Mouse (Mus musculus) lung, postnatal 36 days (tissue): ENCODE results near the gene Gm10643.

Experiments used
- DNase-seq: peaks from one replicate; pipeline ENCODE4 v3.0.0; 2022; ENCODE audit warnings: mixed read lengths

Gm10643 gene

DNA sequence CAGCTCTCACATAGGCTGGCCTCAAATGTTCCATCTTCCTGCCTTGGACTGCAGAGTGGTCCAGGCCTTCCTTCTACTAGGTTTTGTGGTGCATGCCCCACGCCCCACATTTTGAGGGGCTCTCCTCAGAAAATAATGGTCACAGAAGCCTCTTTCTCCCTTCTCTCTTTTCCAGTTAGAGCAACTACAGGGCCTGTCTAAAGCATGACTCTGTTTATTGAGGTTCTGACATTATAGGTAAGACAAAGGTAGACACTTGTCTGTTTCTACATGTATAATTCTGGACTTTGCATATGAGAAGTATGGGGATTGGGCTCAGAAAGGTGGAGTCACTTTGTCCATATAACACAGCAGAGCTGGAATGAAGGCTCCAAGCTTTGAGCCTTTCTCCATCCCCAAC lies at the start of gene Gm10643:
Gm10643 (minus strand) TSS at position 101 of the 400 bp plus-strand sequence.
- no peak for DNase-seq

DNA sequence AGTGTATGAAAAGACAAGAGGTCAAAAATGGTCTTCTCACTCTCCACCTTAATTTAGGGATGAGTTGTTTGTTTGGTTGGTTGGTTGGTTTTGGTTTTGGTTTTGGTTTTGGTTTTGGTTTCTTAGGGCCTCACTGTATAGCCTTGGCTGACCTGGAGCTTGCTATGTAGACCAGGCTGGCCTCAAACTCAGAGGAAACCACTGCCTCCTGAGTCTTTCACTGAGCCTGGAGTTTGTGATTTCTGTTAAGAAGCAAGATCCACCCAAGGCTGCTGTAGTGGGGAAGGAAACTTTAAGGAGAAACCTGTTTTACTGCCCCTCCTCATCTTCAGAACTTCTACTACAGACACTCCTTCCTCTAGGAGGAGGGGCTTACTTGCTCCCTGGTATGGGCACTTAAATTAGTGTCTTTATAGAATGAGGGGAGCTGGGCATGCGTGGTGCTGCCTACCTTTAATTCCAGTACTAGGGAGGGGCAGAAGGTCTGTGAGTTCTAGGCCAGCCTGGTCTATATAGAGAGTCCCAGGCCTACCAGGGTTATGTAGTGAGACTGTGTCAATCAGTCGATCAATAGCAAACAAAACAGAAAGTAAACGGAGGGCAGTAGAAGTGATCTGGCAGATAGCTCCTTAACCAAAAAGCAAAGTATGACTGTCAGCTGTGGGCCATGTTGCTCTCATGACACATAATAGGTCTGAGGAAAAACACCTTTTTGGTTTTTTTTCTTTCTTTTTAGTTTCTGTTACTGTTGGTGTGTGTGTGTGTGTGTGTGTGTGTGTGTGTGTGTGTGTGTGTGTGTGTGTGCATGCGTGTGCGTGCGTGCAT lies 41.5 kb upstream of the Gm10643 start:
- DNase-seq: no peak

- no peak for DNase-seq
These were observed 40.7 kb upstream of the Gm10643 start for GRCm38 (mm10) chr8:84105676-84106075.

- DNase-seq: peak; percentile 99
These were observed 40.0 kb upstream of the Gm10643 start, which contains the start of gene Dcaf15 for GRCm38 (mm10) chr8:84104697-84105609. Gene Dcaf15, minus strand, starts transcription at chr8:84104768.

DNA sequence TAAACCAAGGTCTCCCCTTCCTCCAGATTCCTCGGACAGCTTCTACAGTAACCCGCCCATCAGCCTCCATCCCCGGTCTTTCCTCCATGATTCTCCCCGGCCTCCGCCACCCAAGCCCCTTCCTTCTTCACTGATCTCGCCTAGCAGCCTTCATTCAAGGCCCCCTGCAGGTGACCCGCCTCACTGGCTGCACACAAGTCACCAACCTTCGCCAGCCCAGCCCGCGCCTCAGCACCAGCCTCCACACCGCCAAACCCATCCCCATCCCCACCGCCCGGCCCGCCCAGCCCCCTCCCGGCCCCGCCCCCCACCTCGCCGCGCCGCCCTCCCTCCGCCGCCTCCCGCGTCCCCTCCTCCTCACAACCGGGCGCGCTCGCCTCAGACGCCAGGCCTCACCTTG lies 39.3 kb upstream of the Gm10643 start:
- DNase-seq: peak; percentile 66

GRCm38 (mm10) chr8:84103601-84104000 lies 38.7 kb upstream of the Gm10643 start:
- DNase-seq: peak; percentile 44

DNA sequence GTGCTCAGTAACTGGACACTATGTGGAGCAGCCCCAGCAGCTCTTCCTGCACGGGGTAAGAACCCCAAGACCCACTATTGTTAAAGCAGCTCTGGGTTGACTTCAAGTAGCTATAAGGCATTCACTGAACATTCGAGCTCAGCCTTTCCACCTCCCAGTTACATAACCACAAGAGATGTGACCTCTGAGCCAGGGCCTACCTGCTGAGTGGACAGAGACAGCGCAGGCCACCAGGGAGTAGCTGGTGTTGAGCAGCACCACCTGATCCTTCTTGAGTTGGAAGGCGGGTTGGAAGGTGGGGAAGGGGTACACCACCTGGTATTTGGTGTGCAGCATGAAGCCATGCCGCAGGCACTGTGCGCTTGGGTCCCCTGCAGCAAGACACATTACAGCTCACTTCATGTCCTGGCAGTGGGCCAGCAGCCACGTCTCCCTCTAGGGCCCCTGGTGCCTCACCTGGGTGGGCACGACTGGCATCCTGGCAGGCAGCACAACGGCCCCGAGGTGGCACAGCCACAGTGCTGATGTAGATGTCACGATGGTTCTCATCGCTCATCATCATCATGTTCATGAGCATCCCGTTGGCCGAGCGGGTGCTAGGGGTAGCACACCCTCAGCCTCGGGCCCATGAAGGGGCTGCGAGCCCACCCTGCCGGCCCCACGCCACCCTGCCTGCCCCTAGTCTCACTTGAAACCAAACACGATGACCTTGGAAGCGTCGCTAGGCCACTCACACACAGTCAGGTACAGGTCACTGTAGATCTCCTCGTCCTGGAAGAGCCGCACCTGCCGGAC lies 36.7 kb upstream of the Gm10643 start:
- DNase-seq: no peak

GRCm38 (mm10) chr8:84098376-84098775 lies 33.4 kb upstream of the Gm10643 start:
- no peak for DNase-seq

DNA sequence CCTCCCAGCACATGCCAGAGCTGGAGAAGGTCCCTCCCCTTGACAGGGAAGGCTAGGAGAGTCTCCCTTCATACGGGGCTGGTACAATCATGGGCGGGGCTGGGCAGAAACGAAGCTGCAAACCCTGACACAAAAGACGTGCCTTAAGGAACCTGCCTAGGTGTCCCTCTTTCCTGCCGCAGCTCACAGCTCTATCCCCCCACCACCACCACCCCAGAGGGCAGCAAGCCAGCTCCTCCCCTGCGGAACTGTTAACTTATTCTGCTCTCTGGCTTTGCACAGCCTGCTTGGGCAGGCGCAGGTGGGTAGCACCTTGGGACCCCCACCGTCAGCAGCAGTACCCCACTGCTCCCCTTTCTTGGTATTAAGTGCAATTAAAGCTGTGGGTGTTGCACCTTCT lies 31.1 kb upstream of the Gm10643 start:
- DNase-seq: no peak

DNA sequence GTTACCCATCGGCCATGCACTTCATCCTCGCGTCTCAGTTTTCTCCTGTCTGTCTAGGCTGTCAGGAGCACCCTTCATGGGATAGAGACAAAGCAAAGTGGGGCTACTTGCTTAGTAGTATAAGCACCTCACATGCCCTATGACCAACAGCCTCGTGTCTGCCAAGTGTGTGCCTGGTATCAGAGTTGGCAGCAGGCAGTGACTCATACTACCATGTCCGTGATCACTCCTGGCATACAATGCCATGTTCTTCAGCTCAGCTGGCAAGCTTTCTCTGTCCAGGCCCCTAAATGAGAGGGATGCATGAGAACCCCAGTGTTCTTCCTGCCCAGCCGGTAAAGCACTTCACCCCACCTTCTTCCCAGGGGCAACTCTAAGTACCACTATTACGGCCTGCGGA lies 25.6 kb upstream of the Gm10643 start:
- no peak for DNase-seq

DNA sequence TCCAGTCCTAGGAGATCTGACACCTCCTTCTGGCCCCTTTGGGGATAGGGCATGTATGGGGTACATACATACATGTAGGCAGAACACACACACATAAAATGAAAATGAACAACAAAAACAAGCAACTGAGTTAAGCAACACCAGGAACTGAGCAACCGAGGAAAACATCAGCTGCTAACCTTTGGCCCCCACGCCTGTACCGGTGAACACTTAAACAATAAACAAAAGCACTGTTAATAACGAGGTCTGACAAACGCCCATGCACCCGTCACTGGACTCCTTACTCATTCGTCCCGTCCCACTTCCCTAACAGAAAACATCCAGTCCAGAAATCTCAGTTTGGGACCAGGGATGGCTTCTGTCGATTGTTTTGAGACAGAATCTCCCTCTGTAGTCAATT lies 24.3 kb upstream of the Gm10643 start:
- no peak for DNase-seq

- no peak for DNase-seq
These were observed 22.9 kb upstream of the Gm10643 start for GRCm38 (mm10) chr8:84087821-84088220.

DNA sequence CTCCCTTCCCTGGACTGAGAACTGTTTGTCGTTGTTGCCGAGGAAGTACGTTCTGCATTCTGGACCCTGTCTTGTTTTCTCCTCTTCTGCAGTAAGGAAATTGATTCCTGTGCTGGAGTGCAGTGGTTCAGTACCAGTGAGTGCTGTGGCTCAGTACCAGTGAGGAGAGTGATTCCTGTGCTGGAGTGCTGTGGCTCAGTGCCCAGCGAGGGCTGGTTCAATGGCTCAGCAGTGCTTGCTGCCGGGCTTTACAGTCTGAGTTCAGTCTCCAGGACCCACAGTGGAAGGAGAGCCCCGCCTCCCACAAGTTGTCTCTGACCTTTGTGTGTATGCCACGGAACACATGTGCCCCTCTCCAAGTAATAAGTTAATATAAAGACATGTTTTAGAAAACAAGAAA lies 22.2 kb upstream of the Gm10643 start:
- DNase-seq: no peak

DNA sequence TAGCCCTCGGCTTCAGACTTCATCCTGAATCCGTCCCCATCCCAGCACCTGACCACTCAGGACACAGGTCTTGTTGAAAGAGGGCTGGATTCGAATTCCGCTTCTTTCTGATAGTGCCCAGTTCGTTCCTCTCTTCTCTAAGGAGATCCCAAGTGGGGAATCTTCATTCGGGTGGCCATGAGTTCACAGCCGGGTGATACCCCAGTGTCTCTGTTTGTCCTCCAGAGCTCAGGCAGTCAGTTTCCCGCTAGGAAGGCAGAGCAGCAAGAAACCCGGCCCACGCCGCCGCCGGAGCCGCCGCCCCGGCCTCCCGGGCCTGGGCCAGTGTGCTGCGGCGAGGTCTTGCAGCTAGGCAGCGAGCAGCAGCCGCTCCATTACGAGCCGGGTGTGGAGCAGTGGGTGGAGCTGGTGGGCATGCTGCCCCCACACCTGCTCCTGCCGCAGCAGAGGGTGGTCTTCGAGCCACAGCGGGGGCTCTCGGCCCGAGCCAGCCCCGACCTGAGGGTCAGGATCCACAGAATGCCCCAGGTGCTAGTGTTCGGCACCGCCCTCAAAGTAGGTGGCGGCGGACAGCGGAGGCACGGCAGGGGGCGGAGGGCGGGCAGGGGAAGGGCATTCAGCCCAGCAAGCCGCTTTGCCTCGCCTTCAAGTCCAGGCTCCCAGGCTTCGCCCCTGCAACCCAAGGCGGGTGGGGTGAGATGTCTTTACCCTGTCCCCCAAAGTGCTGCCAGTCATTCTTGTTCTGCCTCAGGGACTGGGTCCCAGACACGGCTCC lies 19.6 kb upstream of the Gm10643 start:
- DNase-seq: no peak

- peak; percentile 47 for DNase-seq
These were observed 18.9 kb upstream of the Gm10643 start for GRCm38 (mm10) chr8:84083829-84084241.

DNA sequence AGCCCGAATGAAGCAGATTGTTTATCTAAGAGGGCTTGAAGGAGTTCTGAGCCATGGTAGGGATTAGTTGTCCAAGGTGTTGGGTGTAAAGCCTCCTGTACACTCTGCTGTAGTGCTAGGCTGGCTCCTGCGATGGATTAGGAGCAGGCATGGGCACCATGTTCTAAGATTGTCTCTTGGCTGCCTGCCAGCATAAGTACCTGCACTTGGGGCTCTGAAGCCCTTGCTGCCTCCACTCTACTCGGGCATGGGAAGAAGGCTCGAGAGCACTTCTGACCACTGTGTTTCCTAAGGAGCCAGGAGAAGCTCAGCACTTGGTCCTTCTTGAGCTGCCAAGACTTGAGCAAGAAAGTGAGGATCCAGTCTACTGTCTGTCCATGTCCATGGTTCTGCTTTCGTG lies 14.3 kb upstream of the Gm10643 start:
- DNase-seq: peak; percentile 70

GRCm38 (mm10) chr8:84076849-84077248 lies 11.9 kb upstream of the Gm10643 start:
- DNase-seq: no peak

DNA sequence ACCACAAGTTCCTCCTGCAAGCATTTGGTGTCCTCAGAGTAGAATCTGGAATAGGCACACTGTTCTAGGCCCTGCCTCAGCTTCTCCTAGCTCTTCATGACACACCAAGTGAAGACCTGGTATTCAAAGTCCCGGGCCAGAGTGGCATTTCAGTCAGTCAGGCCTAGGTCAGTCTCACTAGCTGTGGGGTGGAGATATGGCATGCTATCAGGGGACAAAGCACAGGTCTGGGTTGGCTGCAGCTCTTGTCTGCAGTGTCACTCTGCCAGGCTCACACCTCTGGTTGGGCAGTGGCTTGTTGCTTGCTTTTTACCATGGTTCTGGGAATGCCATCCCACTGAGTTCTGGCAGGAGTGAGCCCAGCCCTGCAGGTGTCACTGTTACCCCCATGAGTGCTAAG lies 11.5 kb upstream of the Gm10643 start:
- no peak for DNase-seq

- DNase-seq: peak; percentile 32
These were observed 8.5 kb upstream of the Gm10643 start for GRCm38 (mm10) chr8:84073230-84073976.

- DNase-seq: no peak
These were observed 7.4 kb upstream of the Gm10643 start for GRCm38 (mm10) chr8:84072321-84072720.

DNA sequence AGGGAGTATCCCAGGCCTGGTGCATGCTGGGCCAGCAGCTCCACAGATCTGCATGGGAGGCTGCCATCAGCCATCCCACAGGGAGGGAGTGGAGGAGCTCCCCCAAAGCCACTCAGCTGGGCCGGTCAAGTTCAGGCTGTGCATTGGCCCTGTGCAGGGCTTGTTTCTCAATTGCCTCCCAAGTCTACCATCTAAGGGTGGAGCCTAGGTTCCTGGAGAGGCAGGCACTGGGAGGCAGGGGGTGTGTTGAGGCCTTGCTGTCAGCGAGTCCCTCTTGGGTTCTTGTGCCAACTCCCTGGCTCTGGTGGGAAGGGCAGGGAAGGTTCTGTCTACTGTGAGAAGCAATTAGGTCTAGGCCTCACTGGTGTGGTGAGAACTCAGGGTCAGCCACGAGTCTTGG lies 7.0 kb upstream of the Gm10643 start:
- DNase-seq: peak; percentile 20
